Mouse (Mus musculus) ovary, adult 10 weeks (tissue): ENCODE measurements around the gene Gm5244. TPM values are rescaled to one million over a fixed set of nuclear protein-coding genes. Genes with fewer than 3 reads are reported as not detected.

Experiments
- polyA plus RNA-seq: library from polyadenylated mRNA; stranded (reverse); fragments of 350-450 nt; fragmentation: Illumina TruSeq; extraction: RNeasy Lipid Tissue Mini Kit (QIAGEN cat#74804); gene quantifications from one replicate; pipeline ENCODE4 v1.2.3, GENCODE M21; 2014

Gene Gm5244
- polyA plus RNA-seq, result not detected

DNA sequence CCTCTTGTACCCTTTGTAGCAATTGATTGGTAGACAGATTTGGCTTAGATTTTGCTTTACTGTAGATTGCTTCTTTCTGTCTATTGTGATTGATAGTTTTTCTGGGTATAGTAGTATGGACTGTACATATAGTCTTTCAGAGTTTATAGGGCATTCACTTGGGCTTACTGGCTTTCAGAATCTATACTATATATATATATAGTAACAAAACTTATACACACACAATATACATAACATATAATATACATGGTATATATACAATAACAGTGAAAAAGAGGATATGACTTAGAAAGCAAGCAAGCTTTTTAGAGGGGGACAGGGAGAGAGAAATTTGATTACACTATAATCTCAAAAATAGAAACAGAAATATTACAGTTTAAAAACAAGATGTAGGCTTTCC lies at the start of gene Gm5244:
Gene Gm5244, plus strand, starts transcription at position 301 of the 400 bp plus-strand sequence.

DNA sequence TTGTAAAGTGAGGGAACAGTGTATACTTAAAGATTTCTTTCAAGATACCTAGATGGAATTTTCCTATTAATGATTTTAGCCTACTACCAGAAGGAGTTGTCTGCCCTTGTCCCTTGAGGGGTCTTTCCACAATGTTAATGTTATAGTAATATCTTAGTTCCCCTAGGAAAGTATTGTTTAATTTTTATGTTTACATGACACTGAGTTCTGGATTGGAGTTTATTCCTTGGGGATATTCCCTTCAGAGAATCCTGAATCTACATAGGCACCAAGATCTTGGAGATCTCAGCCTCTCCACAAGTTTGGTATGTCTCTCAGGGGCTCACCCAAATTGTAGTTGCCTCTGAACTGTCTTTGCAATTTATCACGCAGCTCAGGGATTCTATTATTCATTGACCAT lies 10.5 kb downstream of the Gm5244 start, which contains the start of gene Olfr1444:
Gene Olfr1444, plus strand, starts transcription at position 301 of the 400 bp plus-strand sequence.

DNA sequence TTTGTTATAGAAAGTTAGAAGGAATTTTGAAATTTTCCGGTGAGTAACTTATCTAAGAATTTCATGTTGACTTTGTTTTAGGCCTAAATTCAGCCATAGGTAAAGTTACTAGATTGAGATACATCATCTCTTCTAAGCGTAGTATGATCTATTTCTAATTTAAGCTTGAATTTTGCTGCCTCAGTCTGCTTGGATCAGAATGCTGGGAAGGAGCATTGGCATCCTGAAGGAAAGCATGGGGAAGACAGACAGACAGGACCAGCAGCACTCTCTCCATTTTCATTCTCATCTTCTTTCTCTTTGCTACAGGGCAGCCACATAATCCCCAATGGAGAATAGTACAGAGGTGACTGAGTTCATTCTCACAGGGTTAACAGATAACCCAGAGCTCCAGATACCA lies 37.1 kb downstream of the Gm5244 start, which contains the start of gene Olfr1445:
Gene Olfr1445, plus strand, starts transcription at position 301 of the 400 bp plus-strand sequence.

DNA sequence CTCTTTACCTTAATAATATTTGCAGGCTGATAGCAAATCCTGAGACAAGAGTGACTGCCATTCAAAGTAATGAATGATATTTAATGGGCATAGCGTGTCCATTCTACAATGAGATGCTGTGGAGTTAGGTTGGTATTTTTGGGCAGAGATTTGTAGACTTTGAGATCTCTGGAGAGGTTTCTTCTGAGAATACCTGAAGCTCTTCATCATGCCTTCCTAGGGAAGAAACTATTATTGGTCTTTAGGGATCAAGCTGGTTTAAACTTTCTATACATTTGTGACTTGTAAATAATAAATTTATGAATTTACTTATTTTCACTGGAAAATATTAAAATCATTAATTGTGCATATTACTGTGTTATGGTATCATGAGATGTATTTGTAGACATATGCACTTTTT lies 46.9 kb downstream of the Gm5244 start, which contains the start of gene Olfr1446:
Gene Olfr1446, minus strand, starts transcription at position 101 of the 400 bp plus-strand sequence.

Other genes with a start within 250 kb of the Gm5244 start
- 1.1 TPM for gene Gm4952, start 246.7 kb upstream of the Gm5244 start, polyA plus RNA-seq
- not detected for gene Glyat, start 213.4 kb upstream of the Gm5244 start, polyA plus RNA-seq
- gene Olfr1442, start 176.2 kb upstream of the Gm5244 start, polyA plus RNA-seq, result not detected
- not detected for gene Olfr1443, start 168.6 kb upstream of the Gm5244 start, polyA plus RNA-seq
- not detected for gene Keg1, start 150.9 kb upstream of the Gm5244 start, polyA plus RNA-seq
- gene Cntf, start 81.0 kb upstream of the Gm5244 start, polyA plus RNA-seq, result 3.2 TPM
- gene Zfp91, start 50.6 kb upstream of the Gm5244 start, polyA plus RNA-seq, result 199 TPM
- 2.6 TPM for gene Lpxn, start 50.5 kb upstream of the Gm5244 start, polyA plus RNA-seq
- gene Olfr1444, start 10.6 kb downstream of the Gm5244 start, polyA plus RNA-seq, result not detected
- not detected for gene Olfr1445, start 37.2 kb downstream of the Gm5244 start, polyA plus RNA-seq
- not detected for gene Olfr1446, start 46.8 kb downstream of the Gm5244 start, polyA plus RNA-seq
- not detected for gene Olfr1447, start 57.1 kb downstream of the Gm5244 start, polyA plus RNA-seq
- gene Olfr1448, start 77.7 kb downstream of the Gm5244 start, polyA plus RNA-seq, result not detected
- gene Olfr1449, start 84.2 kb downstream of the Gm5244 start, polyA plus RNA-seq, result not detected
- not detected for gene Olfr1450, start 103.6 kb downstream of the Gm5244 start, polyA plus RNA-seq
- gene Olfr1451, start 148.3 kb downstream of the Gm5244 start, polyA plus RNA-seq, result not detected
- not detected for gene Olfr1453, start 181.6 kb downstream of the Gm5244 start, polyA plus RNA-seq
- gene Olfr1454, start 213.9 kb downstream of the Gm5244 start, polyA plus RNA-seq, result not detected